10 mouse cellular contexts compared by ENCODE assay signal in the genomic region with DNA sequence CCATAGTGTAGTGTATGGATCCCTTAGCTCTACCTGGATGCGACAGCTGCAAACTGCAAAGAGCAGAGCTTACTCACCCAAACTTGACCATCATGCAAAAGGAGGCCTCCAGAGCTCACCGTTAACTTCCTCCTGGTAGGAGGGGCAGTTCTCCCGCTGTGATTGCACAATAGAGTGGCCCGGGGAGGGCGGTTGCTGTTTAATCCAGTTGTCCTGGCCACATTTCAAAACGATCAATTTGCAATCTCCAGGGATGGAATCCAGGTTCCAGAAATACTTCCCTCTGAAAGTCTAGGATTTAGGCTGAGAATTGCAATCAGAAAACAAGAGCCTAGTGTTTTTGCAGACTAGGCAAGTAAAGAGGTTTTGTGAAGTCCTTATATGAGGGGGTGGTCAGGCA. TPM values are rescaled to one million over a fixed set of nuclear protein-coding genes. Genes with fewer than 3 reads are reported as not detected.
DNase-seq lines count a peak whose midpoint lies in the region; ATAC-seq and TF ChIP-seq lines count a peak whose summit lies in the region.
"Had no signal": no experiment of that assay in that cellular context is flagged by ENCODE, and none has a peak within 500 bp of the region (broad histone marks: within the 10 kb centered on the region; RNA-seq: fewer than 3 reads in every experiment).

No protein-coding gene starts in this region.

- H3K27ac ChIP-seq in kidney, embryonic 15.5 days = no peak overlapping the region
- H3K27ac ChIP-seq in intestine, postnatal 0 days (ENCODE audit: low read depth, low read length) = no peak overlapping the region

- 13% methylated on average over 6 of the region's 6 CpGs for WGBS in kidney, embryonic 15.5 days
- 12% methylated on average over 6 of the region's 6 CpGs for WGBS in intestine, postnatal 0 days

- no peak overlapping the region for H3K4me2 ChIP-seq in kidney, embryonic 15.5 days
- no peak overlapping the region for H3K4me2 ChIP-seq in intestine, postnatal 0 days (replicated peaks; ENCODE audit: low read depth)

- TF ChIP-seq CTCF in intestine, postnatal 0 days (IDR thresholded peaks at IDR 0.05; ENCODE audit: low read depth) = no peak

- no peaks in the 10 kb centered on the region for H3K9me3 ChIP-seq in kidney, embryonic 15.5 days (replicated peaks)
- no peaks in the 10 kb centered on the region for H3K9me3 ChIP-seq in intestine, postnatal 0 days (ENCODE audit: control insufficient read depth)

- no peak for ATAC-seq in kidney, embryonic 15.5 days (replicated peaks; ENCODE audit: low FRiP score)
- no peak for ATAC-seq in intestine, postnatal 0 days
- ATAC-seq: inflammation-experienced regulatory T-cells, adult 6 months had no signal

- H3K4me1 ChIP-seq in kidney, embryonic 15.5 days = peaks cover 18% of the 10 kb centered on the region
- peaks cover 5% of the 10 kb centered on the region; the same call in 1 of the 2 replicates for H3K4me1 ChIP-seq in intestine, postnatal 0 days (replicated peaks; ENCODE audit: control insufficient read depth, insufficient read depth, low read length)

- no peak overlapping the region for H3K9ac ChIP-seq in kidney, embryonic 15.5 days
- no peak overlapping the region for H3K9ac ChIP-seq in intestine, postnatal 0 days (ENCODE audit: low read depth, low read length)

- no peak overlapping the region for H3K4me3 ChIP-seq in kidney, embryonic 15.5 days (replicated peaks)
- H3K4me3 ChIP-seq in intestine, postnatal 0 days (ENCODE audit: low read depth, low read length) = no peak overlapping the region

- H3K27me3 ChIP-seq in kidney, embryonic 15.5 days = peaks cover 29% of the 10 kb centered on the region
- peaks cover 10% of the 10 kb centered on the region; the same call in 1 of the 2 replicates for H3K27me3 ChIP-seq in intestine, postnatal 0 days (replicated peaks; ENCODE audit: control insufficient read depth, insufficient read depth, low read length)

- H3K36me3 ChIP-seq in kidney, embryonic 15.5 days = no peaks in the 10 kb centered on the region
- no peaks in the 10 kb centered on the region for H3K36me3 ChIP-seq in intestine, postnatal 0 days (ENCODE audit: control insufficient read depth, insufficient read depth)

- DNase-seq in adrenal gland, postnatal 36 days = peak; percentile 15 to 29
- no peak for DNase-seq in adrenal gland, adult 8-10 months
- DNase-seq in kidney, postnatal 14 days = peak; percentile 31
- DNase-seq in kidney, postnatal 25 days = peak; percentile 29 to 54
- peak; percentile 46 for DNase-seq in lung, postnatal 36 days
- no peak for DNase-seq in B cell, adult 2 months
- DNase-seq: embryo, embryonic 11 days had no signal

RNA-seq across cellular contexts. Expression of gene Neurod1, which starts 26.9 kb away (rescaled TPM):
- total RNA-seq in adrenal gland, postnatal 36 days (2021) = not detected
- total RNA-seq in adrenal gland, adult 8-10 months (2022) = not detected
- 0.05 TPM in 1 of 2 replicates, not detected in the other for polyA plus RNA-seq in kidney, embryonic 15.5 days (2015; fragmentation: Nextera tagmentation; extraction: Ambion mirVana)
- polyA plus RNA-seq in intestine, postnatal 0 days (2015; fragmentation: Nextera tagmentation; extraction: Ambion mirVana) = 2.1 and 2.4 TPM in 2 replicates
- polyA plus RNA-seq: inflammation-experienced regulatory T-cells, adult 6 months had no signal

RNA-seq across cellular contexts. Expression of gene Cerkl, which starts 26.9 kb away (rescaled TPM):
- total RNA-seq in adrenal gland, postnatal 36 days (2021) = 1 to 10 TPM; 1.4 to 3.1 TPM
- 1 to 10 TPM in 3 of 4 experiments, under 1 TPM in 1; 0.81 to 1.4 (median 1.0) TPM for total RNA-seq in adrenal gland, adult 8-10 months (2022)
- polyA plus RNA-seq in kidney, embryonic 15.5 days (2015; fragmentation: Nextera tagmentation; extraction: Ambion mirVana) = 1.5 and 2.3 TPM in 2 replicates
- 0.34 and 1.2 TPM in 2 replicates for polyA plus RNA-seq in intestine, postnatal 0 days (2015; fragmentation: Nextera tagmentation; extraction: Ambion mirVana)

Comparison
In these comparisons a context has a peak if more than half of its experiments do, and no peak if none do; other contexts are left out.
1. DNase-seq: peak in adrenal gland, postnatal 36 days (2 of 2), kidney, postnatal 14 days (single experiment), kidney, postnatal 25 days (2 of 2) and lung, postnatal 36 days (single experiment); none in adrenal gland, adult 8-10 months (single experiment) and B cell, adult 2 months (0 of 2).